Mouse (Mus musculus): ENCODE data around the gene Brsk1. TPM values are rescaled to one million over a fixed set of nuclear protein-coding genes. Genes with fewer than 3 reads are reported as not detected.
A peak's percentile ranks its signal among the peaks of the same experiment; 100 is the strongest.

Brsk1 gene
- 6.1 and 6.5 TPM in 2 replicates for polyA plus RNA-seq (2015; fragmentation: Nextera tagmentation; extraction: Ambion mirVana)

DNA sequence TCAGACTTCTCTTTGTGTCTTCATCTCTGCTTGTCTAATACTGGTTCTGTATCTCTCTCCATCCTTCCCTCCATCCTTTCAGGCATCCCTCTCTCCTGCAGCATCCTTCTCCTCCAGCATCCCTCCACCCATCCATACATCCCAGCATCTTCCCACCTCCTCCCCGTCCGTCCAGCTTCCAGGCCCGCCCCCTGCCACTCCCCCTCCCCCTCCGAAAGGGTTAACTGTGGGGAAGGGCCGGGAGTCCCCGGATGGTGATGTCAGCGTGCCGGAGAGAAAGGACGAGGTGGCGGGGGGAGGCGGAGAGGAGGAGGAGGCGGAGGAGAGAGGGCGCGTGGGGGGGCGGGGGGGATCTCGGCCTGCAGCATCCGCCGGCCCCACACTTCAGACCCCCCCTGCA, at the start of gene Brsk1:
Gene Brsk1 (plus strand): TSS at position 218 of the 400 bp plus-strand sequence.
- Histone ChIP-seq H3K9ac (peak within 1 kb of the TSS; percentile 100), H3K4me3 (peak within 1 kb of the TSS; percentile 93), H3K27me3 (no peaks in the 10 kb centered on the region), H3K4me1 (peaks cover 14% of the 10 kb centered on the region), H3K4me2 (peak within 1 kb of the TSS; percentile 83), H3K9me3 (replicated peaks) (no peaks in the 10 kb centered on the region), H3K27ac (peak within 1 kb of the TSS; percentile 94), H3K36me3 (ENCODE audit: poor library complexity, severe bottlenecking) (peaks cover 32% of the 10 kb centered on the region)
- ATAC-seq, result peak; percentile 92
- 1% methylated on average over 8 of the region's 18 CpGs for WGBS

DNA sequence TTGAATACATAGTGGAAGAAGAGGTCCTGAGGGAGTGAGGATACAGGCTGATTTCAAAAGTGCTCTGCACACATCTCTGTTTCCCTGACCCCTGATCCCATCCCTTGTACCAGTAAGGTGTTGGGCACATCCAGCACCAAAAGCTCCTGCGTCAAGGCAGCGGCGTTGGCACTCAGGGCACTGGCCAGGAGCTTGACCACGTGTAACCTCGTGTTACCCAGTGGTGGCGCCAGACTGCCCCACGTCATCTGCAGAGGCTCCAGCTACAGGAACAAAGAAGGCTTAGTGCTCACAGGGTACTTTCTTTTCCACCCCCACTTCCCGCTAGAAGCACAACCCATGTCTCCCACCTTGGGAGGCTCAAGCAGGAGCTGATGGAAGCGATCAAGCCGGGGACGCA, 49.2 kb upstream of the Brsk1 start:
- no peaks in the 10 kb centered on the region for H3K27me3 ChIP-seq
- H3K27ac ChIP-seq, result no peak overlapping the region
- H3K36me3 ChIP-seq (ENCODE audit: poor library complexity, severe bottlenecking), result peaks cover 97% of the 10 kb centered on the region
- no peak overlapping the region for H3K4me3 ChIP-seq
- 81% methylated on average over 11 of the region's 11 CpGs for WGBS
- H3K9me3 ChIP-seq (replicated peaks), result no peaks in the 10 kb centered on the region
- H3K4me1 ChIP-seq, result no peaks in the 10 kb centered on the region
- ATAC-seq, result no peak
- H3K4me2 ChIP-seq, result no peak overlapping the region
- H3K9ac ChIP-seq, result no peak overlapping the region

GRCm38 (mm10) chr7:4641956-4642355, 48.4 kb upstream of the Brsk1 start:
- H3K27me3 ChIP-seq, result no peaks in the 10 kb centered on the region
- no peaks in the 10 kb centered on the region for H3K9me3 ChIP-seq (replicated peaks)
- no peak overlapping the region for H3K9ac ChIP-seq
- 92% methylated on average over 7 of the region's 7 CpGs for WGBS
- no peak overlapping the region for H3K27ac ChIP-seq
- no peak for ATAC-seq
- no peak overlapping the region for H3K4me2 ChIP-seq
- H3K4me1 ChIP-seq, result no peaks in the 10 kb centered on the region
- H3K36me3 ChIP-seq (ENCODE audit: poor library complexity, severe bottlenecking), result peaks cover 97% of the 10 kb centered on the region
- no peak overlapping the region for H3K4me3 ChIP-seq

DNA sequence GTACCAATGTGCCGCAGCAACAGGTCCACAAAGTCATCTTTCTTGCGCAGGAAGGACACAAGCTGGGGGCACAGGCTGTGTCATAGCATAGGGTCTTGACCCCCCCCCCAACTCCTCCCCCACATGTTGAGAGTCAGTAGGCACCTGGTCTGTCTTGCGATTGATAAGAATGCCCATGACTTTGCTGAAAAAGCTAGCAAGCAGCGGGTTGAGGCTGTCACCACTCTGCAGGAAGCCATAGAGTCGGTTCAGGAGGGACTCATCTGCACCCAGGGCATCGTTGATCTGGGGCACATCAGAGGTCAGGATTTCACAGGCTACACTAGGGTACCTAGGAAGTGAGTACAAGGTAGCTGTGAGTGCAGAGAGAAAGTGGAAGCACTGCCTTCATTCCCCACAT, 47.2 kb upstream of the Brsk1 start:
- 92% methylated on average over 6 of the region's 6 CpGs for WGBS
- H3K4me3 ChIP-seq, result no peak overlapping the region
- H3K4me1 ChIP-seq, result no peaks in the 10 kb centered on the region
- H3K27me3 ChIP-seq, result no peaks in the 10 kb centered on the region
- H3K9ac ChIP-seq, result no peak overlapping the region
- no peak overlapping the region for H3K27ac ChIP-seq
- no peaks in the 10 kb centered on the region for H3K9me3 ChIP-seq (replicated peaks)
- ATAC-seq, result no peak
- H3K36me3 ChIP-seq (ENCODE audit: poor library complexity, severe bottlenecking), result peaks cover 88% of the 10 kb centered on the region
- H3K4me2 ChIP-seq, result no peak overlapping the region

DNA sequence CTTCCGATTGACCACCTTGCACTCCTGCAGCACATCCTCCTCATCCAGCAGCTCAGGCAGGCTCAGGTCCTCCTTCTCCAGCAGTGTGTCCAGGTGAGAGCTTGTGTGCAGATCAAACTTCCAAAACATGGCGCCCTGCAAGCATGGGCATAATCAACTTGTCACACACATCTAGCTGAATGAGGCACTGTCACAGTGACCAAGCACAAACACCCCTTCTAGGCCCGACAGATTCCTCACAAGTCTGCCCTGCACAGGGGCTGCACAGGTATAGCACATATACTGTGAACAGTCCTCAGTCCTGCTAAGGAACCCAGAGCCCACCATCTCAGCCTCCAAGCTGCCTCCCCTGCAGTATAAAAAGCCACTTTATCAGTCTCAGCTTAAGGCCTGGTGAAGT, 43.6 kb upstream of the Brsk1 start:
- Histone ChIP-seq H3K27ac (no peak overlapping the region), H3K4me1 (no peaks in the 10 kb centered on the region), H3K27me3 (no peaks in the 10 kb centered on the region), H3K9me3 (replicated peaks) (no peaks in the 10 kb centered on the region), H3K4me3 (no peak overlapping the region), H3K9ac (no peak overlapping the region; the same call in 1 of the 2 replicates), H3K36me3 (ENCODE audit: poor library complexity, severe bottlenecking) (peaks cover 60% of the 10 kb centered on the region), H3K4me2 (no peak overlapping the region)
- ATAC-seq, result no peak
- 92% methylated on average over 3 of the region's 3 CpGs for WGBS

DNA sequence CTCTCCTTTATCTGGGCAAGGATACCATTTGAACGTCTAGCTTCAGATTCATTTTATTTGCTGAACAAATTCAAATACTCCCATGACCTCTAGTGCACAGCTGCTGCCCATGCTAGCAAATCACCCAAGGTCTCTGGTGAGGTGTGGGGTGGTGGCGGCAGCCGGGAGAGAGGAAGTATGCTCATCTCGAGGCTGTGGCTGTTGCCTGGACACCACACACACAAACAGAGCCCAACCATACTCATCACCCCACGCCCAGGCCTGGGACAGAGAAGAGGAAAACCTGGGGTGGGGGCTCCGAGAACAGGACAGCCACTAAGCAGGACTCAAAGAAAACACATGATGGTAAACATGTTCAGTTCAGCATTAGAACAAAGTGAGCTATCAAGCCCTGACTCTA, 43.1 kb upstream of the Brsk1 start:
- Histone ChIP-seq H3K4me3 (no peak overlapping the region), H3K27me3 (no peaks in the 10 kb centered on the region), H3K4me2 (no peak overlapping the region), H3K4me1 (no peaks in the 10 kb centered on the region), H3K9ac (no peak overlapping the region), H3K9me3 (replicated peaks) (no peaks in the 10 kb centered on the region), H3K36me3 (ENCODE audit: poor library complexity, severe bottlenecking) (peaks cover 58% of the 10 kb centered on the region), H3K27ac (no peak overlapping the region)
- no peak for ATAC-seq
- 78% methylated on average over 6 of the region's 6 CpGs for WGBS

DNA sequence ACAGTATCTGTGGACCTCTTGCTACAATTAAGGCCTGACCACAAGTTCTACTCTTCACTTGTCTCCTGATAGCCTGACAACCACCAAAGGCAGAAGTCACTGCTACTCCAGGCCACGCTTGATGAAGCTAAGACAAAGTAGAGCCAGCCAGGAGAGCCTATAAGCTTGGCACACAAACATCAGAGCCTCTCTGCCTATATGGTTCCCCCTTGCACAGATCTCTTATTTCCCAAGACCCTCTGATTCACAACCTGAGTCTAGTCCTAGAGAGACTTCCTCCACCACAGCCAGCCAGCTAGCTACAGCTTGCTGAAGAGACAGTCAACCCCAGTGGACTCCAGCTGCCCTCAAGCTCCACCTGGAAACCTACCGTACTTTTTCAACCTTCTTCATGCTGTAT, 42.4 kb upstream of the Brsk1 start:
- Histone ChIP-seq H3K9me3 (replicated peaks) (no peaks in the 10 kb centered on the region), H3K27me3 (no peaks in the 10 kb centered on the region), H3K36me3 (ENCODE audit: poor library complexity, severe bottlenecking) (peaks cover 57% of the 10 kb centered on the region), H3K4me3 (no peak overlapping the region), H3K4me2 (no peak overlapping the region), H3K9ac (no peak overlapping the region), H3K4me1 (0 out of 2 replicates have a peak, but pooled peaks cover 3% of the 10 kb centered on the region), H3K27ac (no peak overlapping the region)
- no peak for ATAC-seq
- WGBS, result 90% methylated on average over 2 of the region's 2 CpGs

GRCm38 (mm10) chr7:4651581-4651980, 38.8 kb upstream of the Brsk1 start:
- Histone ChIP-seq H3K4me3 (no peak overlapping the region), H3K4me1 (peaks cover 24% of the 10 kb centered on the region), H3K36me3 (ENCODE audit: poor library complexity, severe bottlenecking) (peaks cover 22% of the 10 kb centered on the region), H3K27ac (no peak overlapping the region), H3K9me3 (replicated peaks) (no peaks in the 10 kb centered on the region), H3K4me2 (no peak overlapping the region), H3K27me3 (no peaks in the 10 kb centered on the region), H3K9ac (no peak overlapping the region)
- ATAC-seq, result no peak
- WGBS, result 91% methylated on average over 8 of the region's 8 CpGs

GRCm38 (mm10) chr7:4652726-4653125, 37.7 kb upstream of the Brsk1 start:
- Histone ChIP-seq H3K9me3 (replicated peaks) (no peaks in the 10 kb centered on the region), H3K27ac (no peak overlapping the region), H3K4me3 (no peak overlapping the region), H3K36me3 (ENCODE audit: poor library complexity, severe bottlenecking) (peaks cover 17% of the 10 kb centered on the region), H3K9ac (no peak overlapping the region), H3K27me3 (no peaks in the 10 kb centered on the region), H3K4me1 (peaks cover 36% of the 10 kb centered on the region), H3K4me2 (no peak overlapping the region)
- no peak for ATAC-seq
- WGBS, result 96% methylated on average over 5 of the region's 5 CpGs

DNA sequence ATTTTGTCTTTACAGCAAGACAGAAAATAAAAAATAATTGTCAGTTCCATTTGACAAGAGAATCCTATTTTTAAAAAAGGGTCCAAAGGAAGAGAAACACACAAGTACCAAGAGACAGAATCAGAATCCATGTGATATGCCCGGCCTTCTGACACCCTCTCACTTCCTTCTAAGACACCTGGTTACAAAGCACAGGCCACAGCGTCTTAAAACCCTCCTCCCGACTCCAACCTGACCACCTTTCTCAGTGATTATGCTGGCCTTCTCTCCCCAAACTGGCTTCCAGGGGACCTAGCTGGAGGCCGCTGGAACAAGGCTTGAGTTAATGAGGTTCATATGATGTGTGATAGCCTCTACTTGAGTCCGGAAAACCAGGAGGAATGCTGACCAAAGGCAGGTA, 37.1 kb upstream of the Brsk1 start:
- no peak for ATAC-seq

DNA sequence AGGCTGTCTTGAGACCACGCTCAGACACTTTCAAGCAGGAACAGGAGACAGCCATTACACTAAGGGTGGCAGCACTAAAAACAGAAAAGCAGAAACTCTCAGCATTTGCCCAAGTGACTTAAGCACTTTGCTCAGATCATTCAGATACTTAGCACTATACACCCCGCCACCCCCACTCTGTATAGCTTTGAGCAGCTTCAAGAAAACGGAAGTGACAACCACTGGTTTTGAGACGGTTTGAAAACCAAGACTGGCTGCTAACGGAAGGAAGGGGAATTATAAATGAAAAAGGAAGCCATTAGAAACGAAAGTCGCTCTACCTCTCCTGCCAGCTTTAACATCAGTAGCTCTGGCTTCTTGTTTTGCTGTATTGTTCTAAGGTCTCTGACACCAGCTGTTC, 36.6 kb upstream of the Brsk1 start:
- 88% methylated on average over 7 of the region's 7 CpGs for WGBS
- Histone ChIP-seq H3K4me3 (no peak overlapping the region), H3K27me3 (no peaks in the 10 kb centered on the region)

More for the DNA sequence above, 37.1 kb upstream of the Brsk1 start:
- Histone ChIP-seq H3K9me3 (replicated peaks) (no peaks in the 10 kb centered on the region), H3K4me3 (no peak overlapping the region), H3K9ac (no peak overlapping the region), H3K4me2 (no peak overlapping the region), H3K27me3 (no peaks in the 10 kb centered on the region), H3K36me3 (ENCODE audit: poor library complexity, severe bottlenecking) (peaks cover 17% of the 10 kb centered on the region), H3K4me1 (peaks cover 40% of the 10 kb centered on the region), H3K27ac (no peak overlapping the region)
- 85% methylated on average over 5 of the region's 5 CpGs for WGBS

GRCm38 (mm10) chr7:4654221-4654620, 36.2 kb upstream of the Brsk1 start:
- Histone ChIP-seq H3K27me3 (no peaks in the 10 kb centered on the region), H3K9ac (peak overlapping the region; percentile 17; the same call in 1 of the 2 replicates), H3K4me1 (peaks cover 40% of the 10 kb centered on the region), H3K9me3 (replicated peaks) (no peaks in the 10 kb centered on the region), H3K36me3 (ENCODE audit: poor library complexity, severe bottlenecking) (peaks cover 17% of the 10 kb centered on the region), H3K27ac (no peak overlapping the region), H3K4me2 (no peak overlapping the region), H3K4me3 (no peak overlapping the region)
- 93% methylated on average over 2 of the region's 2 CpGs for WGBS
- no peak for ATAC-seq

More for the DNA sequence above, 36.6 kb upstream of the Brsk1 start:
- H3K27ac ChIP-seq, result no peak overlapping the region
- ATAC-seq, result no peak
- 0 out of 2 replicates have a peak overlapping the region, but pooled peaks have one; percentile 17 for H3K9ac ChIP-seq
- H3K9me3 ChIP-seq (replicated peaks), result no peaks in the 10 kb centered on the region
- H3K36me3 ChIP-seq (ENCODE audit: poor library complexity, severe bottlenecking), result peaks cover 17% of the 10 kb centered on the region
- H3K4me2 ChIP-seq, result no peak overlapping the region
- peaks cover 40% of the 10 kb centered on the region for H3K4me1 ChIP-seq

DNA sequence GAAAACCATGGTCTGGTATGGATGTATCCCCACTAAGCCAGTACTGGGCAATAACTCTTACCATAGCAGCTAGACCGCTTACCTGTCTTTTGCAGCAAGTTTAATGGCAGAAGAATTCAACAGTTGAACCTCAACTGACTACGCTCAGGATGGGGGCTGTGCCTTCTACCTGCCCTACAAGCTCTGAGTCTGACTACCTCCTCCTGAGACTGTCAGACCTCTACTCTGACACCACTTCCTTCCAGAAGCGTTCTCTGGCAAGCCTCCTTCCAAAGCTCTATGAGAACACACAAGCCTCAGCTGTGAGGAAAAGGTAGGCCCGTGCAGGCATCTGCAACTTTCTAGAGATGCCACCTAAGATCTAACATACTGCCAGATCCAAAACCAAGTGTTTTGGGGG, 35.0 kb upstream of the Brsk1 start:
- Histone ChIP-seq H3K9ac (no peak overlapping the region), H3K36me3 (ENCODE audit: poor library complexity, severe bottlenecking) (peaks cover 17% of the 10 kb centered on the region), H3K4me2 (no peak overlapping the region), H3K27ac (no peak overlapping the region), H3K4me3 (no peak overlapping the region), H3K9me3 (replicated peaks) (no peaks in the 10 kb centered on the region), H3K4me1 (peaks cover 49% of the 10 kb centered on the region), H3K27me3 (no peaks in the 10 kb centered on the region)
- ATAC-seq, result no peak
- WGBS, result 89% methylated on average over 4 of the region's 4 CpGs

Data from forebrain, embryonic 13.5 days (tissue).